Mouse (Mus musculus) cerebellum, adult (tissue): Measurements from ENCODE around the gene Wnt7b.

Source experiments
- ATAC-seq: cut with Nextera tagmentation; 2 replicates; pipeline ENCODE4 v1.9.2; 2017; ENCODE audit warnings: mild to moderate bottlenecking, moderate library complexity, mixed read lengths; ENCODE audit not compliant: insufficient number of reproducible peaks, low FRiP score, low TSS enrichment

Wnt7b gene

DNA sequence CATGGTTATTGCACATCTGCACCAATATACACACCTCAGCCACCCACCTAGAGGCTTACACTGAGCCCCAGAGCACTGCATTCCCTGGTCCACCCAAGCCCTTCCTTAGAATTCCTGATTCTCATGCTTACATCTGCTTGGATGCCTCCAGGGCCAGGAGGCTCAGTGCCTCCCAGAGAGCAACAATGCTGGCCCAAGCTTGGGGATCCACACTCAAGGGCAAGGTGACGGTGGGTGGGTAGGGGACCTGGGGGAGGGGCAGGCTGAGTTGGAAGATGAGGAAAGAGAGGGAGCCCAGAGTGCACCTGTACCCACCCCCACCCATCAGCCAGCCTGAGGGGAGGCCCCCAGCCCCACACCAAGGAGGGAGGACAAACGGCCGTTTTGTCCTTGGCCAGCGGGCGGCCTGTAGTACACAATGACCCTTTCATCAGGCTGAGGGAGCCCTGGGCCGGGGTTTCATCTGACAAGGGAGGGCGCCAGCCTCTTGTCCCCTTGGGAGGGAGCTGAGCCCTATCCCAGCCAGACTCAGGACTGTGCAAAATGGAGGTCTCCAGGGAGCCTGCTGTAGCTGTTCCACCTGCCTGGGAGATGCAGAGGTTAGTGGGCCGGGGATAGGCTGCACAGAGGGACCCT, 9.5 kb downstream of the Wnt7b start:
- ATAC-seq, result no peak

DNA sequence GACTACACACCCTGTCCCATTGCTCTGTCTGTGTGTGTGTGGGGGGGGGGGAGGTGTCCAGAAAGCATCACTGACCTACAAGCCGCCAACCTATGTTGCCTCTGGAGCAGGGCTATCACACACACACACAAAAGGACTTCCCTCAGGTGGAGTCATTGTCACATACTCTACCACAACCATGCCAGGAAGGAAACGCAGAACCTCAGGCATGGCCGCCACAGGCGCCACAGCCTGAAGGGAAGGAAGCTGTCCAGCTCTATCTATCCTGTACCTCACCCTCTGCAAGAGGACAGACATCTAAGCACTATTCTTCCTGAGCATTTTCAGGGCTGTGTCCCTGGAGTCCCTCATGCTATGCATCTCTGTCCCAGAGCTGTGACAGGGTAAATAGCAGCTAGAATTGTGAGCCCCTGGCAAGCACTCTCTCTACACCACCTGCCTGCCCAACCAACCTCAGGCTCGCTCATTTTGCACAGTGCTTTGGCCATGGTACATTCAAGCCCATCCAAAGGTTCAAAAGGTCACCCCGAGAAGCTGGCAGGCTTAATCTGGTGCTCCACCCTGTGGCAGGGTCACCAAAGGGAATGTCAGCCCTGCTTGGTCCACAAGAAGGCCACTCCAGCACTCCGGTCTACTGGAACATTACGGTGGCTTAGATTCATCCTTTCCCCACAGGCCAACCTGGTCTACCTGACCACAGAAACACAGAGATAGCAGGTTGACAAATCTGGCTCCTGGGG, 12.1 kb downstream of the Wnt7b start:
- no peak for ATAC-seq

DNA sequence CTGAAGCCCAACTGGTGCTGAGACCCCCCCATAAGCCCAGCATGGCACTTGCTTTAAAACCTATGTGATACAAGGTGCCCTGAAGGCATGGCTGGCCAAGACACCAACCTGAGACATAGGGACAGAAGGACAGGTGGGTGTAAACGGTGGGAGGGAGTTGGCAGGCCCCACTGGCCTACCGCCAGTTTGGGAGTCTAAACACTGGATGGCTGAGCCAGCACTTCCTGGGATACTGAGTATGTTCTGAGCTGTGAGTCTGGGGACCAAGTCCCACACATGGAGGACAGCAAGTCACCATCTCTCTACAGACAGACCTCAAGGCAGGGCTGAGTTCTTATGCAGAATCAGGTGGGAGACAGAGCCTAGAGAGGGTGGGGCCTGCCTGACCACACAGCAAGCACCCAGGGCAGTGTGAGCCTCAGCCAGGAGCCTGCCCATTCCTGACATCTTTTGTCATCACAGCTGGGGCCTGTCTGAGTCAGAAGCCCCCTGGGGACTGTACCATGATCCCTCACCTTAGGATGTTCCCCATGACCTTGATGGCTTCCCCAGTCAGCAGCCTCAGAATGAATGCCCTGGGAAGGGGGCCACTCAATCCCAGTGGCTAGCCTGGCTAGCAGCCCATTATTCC, 13.0 kb downstream of the Wnt7b start:
- ATAC-seq, result no peak

DNA sequence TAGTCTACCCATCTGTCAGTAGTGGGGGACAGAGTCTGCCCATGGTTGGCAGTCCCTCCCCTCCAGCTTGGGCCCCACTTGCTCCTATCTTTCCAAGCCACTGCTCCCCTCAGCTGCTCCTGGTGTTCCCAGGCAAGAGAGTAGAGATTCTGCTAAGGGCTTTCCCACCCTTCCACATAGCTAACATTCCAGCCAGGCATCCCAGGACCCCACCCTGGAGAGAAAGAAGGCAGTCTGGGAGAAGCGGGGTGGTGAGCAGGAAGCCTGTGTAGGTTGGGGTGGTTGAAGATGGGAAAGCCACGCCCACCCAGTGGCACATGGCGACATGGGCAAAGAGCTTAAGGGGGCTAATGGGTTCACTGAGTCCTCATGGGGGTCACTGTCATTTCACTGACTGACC, 13.9 kb downstream of the Wnt7b start:
- ATAC-seq, result no peak

DNA sequence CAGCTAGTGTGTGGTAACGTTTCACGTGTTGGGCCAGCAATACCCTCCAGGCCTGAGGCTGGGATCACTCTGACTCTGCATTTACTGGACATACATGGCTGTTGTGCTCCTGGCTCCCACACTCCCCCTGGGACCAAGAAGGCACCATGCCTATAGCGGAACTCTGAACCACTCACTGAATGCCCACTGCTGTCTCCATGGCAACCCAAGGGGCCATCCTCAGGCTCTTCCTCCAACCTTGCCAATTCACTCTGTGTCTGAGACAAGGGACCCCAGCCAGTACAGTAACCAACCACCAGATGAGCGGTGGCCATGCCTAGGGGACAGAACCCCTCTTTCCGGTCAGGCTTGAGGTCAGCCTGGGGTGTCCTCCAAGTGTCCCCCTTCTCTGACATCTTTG, 17.3 kb downstream of the Wnt7b start:
- no peak for ATAC-seq

DNA sequence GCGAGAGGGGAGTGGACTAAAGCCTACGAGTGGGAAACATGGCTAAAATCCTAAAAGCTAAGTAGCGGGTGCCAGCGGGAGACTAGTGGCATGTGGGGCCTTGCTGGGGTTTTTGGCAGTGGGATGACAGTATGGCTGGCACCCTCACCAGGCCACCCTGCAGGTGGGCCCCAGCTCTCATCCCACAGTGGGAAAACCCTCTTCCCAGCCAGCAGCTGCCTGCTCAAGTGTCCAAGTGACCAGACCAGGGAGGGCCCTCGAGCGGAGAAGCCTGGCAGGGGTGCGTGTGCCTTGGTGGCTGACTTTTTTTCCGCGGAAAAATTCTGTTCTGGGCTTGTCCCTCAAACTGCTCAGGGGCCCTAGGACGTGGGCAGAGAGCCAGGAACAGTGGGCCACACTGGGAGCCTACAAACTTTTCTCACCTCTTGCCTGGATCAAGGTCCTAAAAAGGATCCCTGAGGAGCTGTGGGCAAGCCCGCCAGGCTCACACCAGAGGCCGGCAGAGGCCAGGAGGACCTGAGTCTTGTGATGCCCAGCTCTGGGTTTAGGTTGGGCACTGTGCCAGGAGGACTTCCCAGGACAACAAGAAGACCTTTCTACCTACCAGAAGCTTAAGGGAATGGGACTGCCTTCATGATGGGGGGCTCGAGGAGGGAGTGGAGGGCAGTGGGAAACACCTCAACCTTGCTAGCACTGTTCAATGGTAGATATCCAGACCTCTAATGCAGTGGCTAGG, 18.1 kb downstream of the Wnt7b start:
- ATAC-seq, result no peak

DNA sequence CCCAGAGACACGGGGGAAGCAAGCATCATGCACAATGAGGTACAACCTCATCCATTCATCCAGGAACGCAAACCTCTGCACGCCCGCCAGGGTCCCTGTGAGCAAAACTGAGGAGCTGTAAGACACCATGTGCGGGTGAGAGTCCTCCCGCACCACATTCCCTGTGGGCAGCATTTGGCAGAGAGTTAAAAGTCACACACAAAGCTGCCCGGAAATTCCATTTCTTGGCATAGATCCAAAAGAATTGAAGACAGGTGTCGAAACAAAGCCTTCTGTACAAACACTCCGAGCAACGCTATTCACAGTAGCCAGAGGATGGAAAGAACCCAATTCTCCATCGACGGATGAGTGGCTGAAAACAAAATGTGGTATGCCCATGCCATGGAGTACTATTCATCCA, 20.3 kb downstream of the Wnt7b start:
- no peak for ATAC-seq

DNA sequence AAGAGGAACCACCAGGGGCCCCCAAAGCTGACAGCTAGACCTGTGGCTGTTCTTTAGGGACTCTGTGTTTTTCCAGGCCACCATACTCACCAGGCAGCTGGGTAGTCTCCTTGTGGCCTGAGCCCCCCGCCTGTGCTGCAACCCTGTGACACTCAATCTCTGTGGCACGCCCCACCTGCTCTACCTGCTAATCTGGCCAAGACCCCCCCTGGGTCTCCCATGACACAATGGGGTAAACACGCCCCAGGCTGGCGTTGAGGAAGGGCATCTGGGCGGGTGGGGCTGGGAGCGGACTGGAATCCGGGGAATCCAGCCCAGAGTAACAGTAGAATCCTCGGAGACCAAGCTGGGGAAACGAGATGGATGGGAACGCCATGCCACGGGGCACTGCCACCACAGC, 21.4 kb downstream of the Wnt7b start:
- ATAC-seq, result no peak

DNA sequence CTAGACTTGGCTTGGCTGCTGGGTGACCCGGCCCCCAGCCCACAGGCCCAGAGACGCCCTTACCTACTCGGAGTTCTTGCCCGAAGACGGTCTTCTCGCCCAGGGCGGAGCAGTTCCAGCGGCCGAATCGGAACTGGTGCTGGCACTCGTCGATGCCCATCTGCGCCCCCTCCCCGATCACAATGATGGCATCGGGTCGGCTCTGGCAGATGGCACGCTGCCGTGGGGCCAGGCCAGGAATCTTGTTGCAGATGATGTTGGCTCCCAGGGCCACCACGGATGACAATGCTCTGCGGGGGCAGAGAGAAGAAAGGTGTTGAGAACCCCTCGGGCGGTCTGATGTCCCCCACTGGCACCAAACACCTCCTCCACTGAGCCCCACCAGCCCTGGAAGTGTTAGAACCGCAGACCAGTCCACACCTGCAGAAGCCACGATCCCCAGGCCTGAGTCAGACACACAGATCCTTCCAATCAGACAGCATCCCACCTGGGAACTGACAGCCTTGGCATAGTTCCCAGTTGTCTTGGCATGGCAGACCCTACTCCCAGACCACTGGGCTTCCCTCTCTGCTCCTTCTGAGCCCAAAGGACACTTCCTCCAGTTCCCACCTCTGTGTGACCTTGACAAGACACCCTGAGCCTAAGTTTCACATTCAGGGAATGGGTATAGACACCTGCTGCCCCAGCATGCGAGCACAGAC, 23.3 kb downstream of the Wnt7b start:
- ATAC-seq, result no peak

DNA sequence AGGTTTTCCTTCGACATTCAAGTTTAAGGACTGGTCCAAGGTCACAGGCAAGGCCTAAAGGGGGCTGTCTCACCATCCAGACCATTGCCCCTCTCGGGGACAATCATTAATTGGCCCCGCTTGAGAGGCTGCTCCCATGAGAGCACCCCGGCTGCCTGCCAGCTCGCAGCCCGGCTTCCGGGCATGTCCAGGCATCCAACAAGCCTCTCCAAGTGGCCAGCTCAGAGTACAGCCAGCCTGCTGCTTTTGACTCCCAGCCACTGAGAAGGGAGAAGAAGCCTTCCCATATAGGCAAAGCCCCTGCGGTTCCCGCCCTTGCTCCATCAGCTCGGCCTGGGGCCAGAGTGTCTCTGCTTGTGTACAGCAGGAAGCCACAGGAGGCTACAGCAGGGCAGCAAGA, 26.5 kb downstream of the Wnt7b start:
- ATAC-seq, result 0 out of 2 replicates have a peak, but pooled peaks have one; percentile 10

DNA sequence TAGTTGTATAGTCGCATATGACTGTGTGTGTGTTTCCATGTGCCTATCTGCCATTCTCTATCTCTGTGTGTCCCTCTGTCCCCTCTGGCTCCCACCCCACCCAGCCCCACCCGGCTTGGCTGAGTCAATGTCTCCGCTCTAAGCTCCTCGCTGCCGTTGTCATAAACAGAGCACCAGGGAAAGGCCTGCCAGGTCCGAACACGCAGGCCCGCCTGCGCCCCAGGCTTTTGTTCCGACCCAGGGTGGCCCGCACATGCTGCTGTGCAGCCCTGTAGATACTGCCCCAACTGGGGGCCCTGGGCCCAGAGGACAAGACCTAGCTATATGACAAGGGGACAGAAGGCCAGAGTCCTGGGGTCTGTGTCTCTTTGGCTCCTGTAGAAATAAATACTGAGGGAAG, 28.9 kb downstream of the Wnt7b start:
- ATAC-seq, result no peak

DNA sequence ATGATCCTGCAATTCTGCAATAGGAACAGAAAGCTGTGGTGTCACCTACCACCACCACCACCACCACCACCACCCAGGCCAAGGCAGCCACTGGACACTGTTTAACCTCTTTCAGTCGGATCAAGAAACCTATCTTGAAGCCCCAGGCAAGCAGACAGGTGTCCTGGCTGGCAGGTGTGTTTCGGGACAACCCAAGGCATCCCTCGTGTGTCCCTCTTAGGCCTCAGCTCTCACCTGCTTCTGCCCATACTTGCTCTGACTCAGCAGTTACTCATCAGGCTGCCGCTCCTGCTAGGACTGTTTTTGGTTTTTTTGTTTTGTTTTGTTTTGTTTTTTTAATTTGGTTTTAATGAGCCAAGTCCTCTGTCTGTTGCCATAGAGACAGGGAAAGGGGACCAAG, 35.8 kb downstream of the Wnt7b start:
- no peak for ATAC-seq

DNA sequence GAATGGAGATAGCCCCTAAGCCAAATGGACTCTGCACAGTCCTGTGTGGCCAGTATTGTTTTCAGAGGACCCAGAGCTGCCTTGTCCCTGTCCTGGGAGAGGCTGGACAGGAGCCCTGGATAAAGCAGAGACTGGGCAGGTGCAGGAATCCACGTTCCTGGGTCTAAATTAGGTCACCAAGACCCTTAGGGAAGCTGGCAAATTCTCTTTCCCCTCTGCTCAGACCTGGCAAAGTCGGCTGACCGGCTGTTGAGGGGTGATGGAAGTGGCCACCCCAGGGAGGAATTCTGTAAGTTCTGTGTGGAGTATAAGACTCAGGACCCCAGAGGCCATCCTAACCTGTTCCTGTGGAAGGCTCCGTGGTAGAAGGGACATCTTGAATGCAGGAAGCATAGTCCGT, 36.9 kb downstream of the Wnt7b start:
- ATAC-seq, result no peak

DNA sequence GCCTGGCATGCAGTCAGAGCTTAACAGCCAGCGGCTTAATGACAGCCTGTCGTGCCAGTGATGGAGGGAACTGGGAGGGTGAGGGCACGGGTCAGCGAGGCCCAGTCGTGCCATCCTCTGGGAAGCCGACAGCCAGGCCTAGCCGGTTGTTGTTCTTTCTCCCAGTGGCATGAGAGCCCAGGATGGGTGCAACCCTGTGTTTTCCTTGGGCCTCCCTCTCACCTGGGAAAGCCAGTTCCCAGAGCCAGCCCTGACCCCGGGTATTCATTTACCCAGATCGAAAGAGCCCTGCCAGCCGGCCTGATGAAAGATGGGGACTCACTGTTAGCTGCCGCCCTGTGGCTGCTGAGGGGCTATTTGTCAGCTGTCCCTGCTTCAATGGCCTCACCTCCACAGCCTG, 44.1 kb downstream of the Wnt7b start:
- no peak for ATAC-seq

DNA sequence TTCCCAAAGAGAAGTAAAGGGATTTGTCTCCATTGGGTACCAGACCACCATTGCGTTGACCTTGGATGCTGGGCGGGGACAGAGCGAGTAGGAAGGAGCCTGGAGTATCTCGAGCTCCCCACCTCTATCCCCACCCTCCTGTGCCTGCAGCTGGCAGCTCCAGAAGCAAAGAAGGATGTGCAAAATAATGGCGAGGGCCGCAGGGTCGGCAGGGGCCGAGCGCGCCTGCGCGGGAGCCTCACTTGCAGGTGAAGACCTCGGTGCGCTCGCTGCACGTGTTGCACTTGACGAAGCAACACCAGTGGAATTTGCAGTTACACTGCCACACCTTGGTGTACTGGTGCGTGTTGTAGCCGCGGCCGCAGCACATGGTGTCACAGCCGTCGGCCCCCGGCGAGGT, 45.1 kb downstream of the Wnt7b start:
- ATAC-seq, result no peak

DNA sequence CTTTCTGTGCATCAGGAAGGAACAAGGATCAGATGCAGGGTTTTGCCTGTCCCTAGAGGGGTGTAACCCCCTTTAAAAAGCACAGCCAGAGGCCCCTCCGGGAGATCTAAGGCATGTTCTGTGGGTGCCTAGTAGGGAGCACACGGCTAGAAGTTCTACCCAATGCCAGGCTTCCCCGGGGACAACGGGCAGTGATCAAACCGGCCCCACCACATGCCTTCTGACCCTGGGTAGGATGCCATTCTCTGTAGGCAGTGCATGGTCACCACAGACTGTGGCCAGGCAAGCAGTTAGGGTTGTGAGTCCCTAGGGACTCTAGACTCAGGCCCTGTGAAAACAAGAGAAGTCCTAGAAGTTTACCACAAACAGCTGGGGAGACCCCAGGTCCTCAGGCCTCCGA, 47.6 kb downstream of the Wnt7b start:
- ATAC-seq, result no peak

DNA sequence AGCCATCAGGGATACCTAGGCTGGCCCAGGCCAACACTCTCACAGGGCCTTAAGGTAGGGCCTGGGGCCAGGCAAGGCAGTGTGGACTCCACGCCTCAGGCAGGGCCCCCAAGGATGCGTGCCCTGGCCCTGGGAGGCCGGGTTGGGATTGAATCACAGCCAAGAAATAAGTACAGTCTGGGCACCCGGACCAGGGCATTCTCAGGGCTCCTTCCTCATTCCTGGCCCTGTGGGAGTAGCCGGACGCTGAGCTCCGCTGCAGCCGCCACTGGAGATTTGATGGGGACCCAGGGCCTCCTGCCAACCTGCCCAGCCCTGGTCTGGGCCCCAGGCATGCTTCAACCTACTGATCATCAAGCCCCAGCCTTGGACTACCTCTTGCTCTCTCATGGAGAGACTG, 48.1 kb downstream of the Wnt7b start:
- no peak for ATAC-seq

DNA sequence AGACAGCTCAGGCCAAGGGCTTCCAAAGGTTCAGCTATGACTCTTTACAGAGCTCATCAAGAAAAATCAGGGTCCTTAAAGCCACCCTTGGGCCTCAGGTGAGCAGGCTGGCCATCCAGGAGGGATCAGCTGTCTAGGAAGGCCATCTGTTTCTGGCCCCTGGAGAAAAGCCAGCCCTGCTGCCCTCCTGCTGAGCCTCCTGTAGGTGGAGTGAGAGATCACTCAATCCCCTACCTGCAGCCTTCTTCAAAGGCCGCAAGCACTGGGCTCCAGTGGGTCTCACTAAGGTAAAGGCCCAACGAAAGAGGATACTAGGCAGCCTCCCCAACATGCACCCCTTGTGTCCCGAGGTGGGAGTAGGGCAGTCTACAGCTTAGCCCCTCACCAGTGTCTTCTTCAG, 50.2 kb downstream of the Wnt7b start:
- ATAC-seq, result no peak

DNA sequence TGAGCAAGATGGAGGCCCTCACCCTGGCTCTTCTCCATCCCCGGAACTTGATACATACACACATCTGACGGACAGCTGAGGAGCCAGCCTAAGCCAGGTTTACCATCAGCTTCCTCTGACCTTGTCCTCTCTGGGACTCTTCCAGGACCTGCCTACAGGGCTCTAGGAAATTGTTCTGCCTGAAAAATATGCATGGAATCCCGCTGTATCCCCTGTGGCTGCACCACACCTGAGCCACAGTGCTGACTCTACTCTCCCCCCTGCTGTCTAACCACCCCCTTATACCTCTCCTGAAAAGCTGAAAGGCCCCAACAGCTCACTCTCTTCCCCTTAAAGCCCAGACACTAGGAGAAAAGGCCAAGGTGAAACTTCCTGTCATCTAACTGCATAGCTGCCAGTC, 52.4 kb downstream of the Wnt7b start:
- ATAC-seq, result no peak

DNA sequence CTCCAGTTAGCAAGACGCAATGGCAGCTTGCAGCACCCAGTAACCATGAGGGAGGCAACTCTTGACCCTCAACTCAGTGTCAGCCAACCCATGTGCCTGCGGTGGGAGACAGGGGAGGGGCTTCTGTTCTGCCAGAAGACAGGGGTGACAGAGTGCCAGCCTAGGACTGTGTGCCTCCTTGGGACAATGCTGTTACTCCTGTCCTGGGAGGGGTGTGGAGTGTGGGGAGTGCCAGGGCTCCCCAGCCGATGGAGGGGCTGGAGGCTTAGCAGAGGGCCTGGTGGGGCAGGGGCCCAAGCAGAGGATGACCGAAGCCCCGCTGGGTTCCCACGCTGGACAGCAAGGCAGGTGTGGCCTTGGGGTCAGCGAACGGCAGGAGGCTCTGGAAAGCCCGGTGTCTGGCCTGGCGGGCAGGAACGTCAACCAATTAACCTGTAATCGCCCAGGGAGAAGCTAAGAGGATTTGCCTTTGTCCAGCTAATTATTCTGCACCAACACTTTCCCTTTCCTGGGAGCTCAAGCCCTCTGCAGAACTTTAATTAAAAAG, 57.8 kb downstream of the Wnt7b start:
- ATAC-seq, result no peak
